Comparison of ENCODE assay signal across 15 mouse cellular contexts in genomic region chr6:134558546-134559129, GRCm38 (mm10). TPM values are rescaled to one million over a fixed set of nuclear protein-coding genes. Genes with fewer than 3 reads are reported as not detected.
DNase-seq lines count a peak whose midpoint lies in the region; ATAC-seq and TF ChIP-seq lines count a peak whose summit lies in the region.
"Had no signal": no experiment of that assay in that cellular context is flagged by ENCODE, and none has a peak within 500 bp of the region (broad histone marks: within the 10 kb centered on the region; RNA-seq: fewer than 3 reads in every experiment).

No protein-coding gene starts in this region.

- peak; percentile 68 for DNase-seq in kidney, postnatal 0 days (ENCODE audit: low spot score)
- DNase-seq in CD4-positive, CD25-positive, alpha-beta regulatory T cell, adult 2 months (ENCODE audit: low read depth, low spot score) = peak; percentile 42
- no peak for DNase-seq in MEL (ENCODE audit: low read depth, low spot score)
- no peak for DNase-seq in urinary bladder, adult 18-20 months (ENCODE audit: low spot score in 2 of 2)
- DNase-seq in layer of hippocampus, adult 11-12 months (ENCODE audit: low spot score) = no peak
- DNase-seq: cerebellum, adult 8-10 months; heart, adult 2 months; kidney, postnatal 14 days; liver had no signal

- no peak overlapping the region for H3K9ac ChIP-seq in kidney, postnatal 0 days (ENCODE audit: low read depth, low read length)
- H3K9ac ChIP-seq in kidney, embryonic 14.5 days (ENCODE audit: low read depth, low read length) = no peak overlapping the region
- no peak overlapping the region for H3K9ac ChIP-seq in MEL (ENCODE audit: control insufficient read depth, low read depth, low read length, poor library complexity, severe bottlenecking)
- H3K9ac ChIP-seq: embryonic facial prominence, embryonic 12.5 days; forebrain, embryonic 13.5 days; hindbrain, embryonic 12.5 days; stomach, embryonic 15.5 days had no signal

- TF ChIP-seq EP300 in MEL (IDR thresholded peaks at IDR 0.05; ENCODE audit: low read depth in 1 of 2, low read length in 2 of 2) = no peak

- no peaks in the 10 kb centered on the region for H3K9me3 ChIP-seq in kidney, postnatal 0 days (replicated peaks; ENCODE audit: low read length)
- no peaks in the 10 kb centered on the region for H3K9me3 ChIP-seq in kidney, embryonic 14.5 days (ENCODE audit: control insufficient read depth, low read length)
- H3K9me3 ChIP-seq in MEL (replicated peaks; ENCODE audit: insufficient read depth, low read length) = no peaks in the 10 kb centered on the region
- H3K9me3 ChIP-seq: embryonic facial prominence, embryonic 12.5 days; forebrain, embryonic 13.5 days; hindbrain, embryonic 12.5 days; stomach, embryonic 15.5 days had no signal

- no peak overlapping the region for H3K27ac ChIP-seq in kidney, postnatal 0 days
- no peak overlapping the region for H3K27ac ChIP-seq in kidney, embryonic 14.5 days (ENCODE audit: low read depth, low read length)
- H3K27ac ChIP-seq in MEL (ENCODE audit: control insufficient read depth, low read depth, low read length) = no peak overlapping the region
- H3K27ac ChIP-seq: embryonic facial prominence, embryonic 12.5 days; forebrain, embryonic 13.5 days; heart, adult 2 months; hindbrain, embryonic 12.5 days; stomach, embryonic 15.5 days had no signal

- H3K27me3 ChIP-seq in kidney, postnatal 0 days (ENCODE audit: insufficient read depth, low read length) = no peaks in the 10 kb centered on the region
- H3K27me3 ChIP-seq in kidney, embryonic 14.5 days (ENCODE audit: control insufficient read depth, insufficient read depth, low read length) = no peaks in the 10 kb centered on the region
- no peaks in the 10 kb centered on the region for H3K27me3 ChIP-seq in MEL (ENCODE audit: control insufficient read depth in 1 of 2, insufficient read depth in 2 of 2, low read length in 2 of 2)
- H3K27me3 ChIP-seq: embryonic facial prominence, embryonic 12.5 days; forebrain, embryonic 13.5 days; hindbrain, embryonic 12.5 days; stomach, embryonic 15.5 days had no signal

- no peak overlapping the region for H3K4me2 ChIP-seq in kidney, postnatal 0 days (ENCODE audit: low read length)
- H3K4me2 ChIP-seq in kidney, embryonic 14.5 days (replicated peaks; ENCODE audit: low read depth, low read length) = no peak overlapping the region
- H3K4me2 ChIP-seq: embryonic facial prominence, embryonic 12.5 days; forebrain, embryonic 13.5 days; hindbrain, embryonic 12.5 days; stomach, embryonic 15.5 days had no signal

- peaks cover 57% of the 10 kb centered on the region for H3K79me2 ChIP-seq in MEL (ENCODE audit: control insufficient read depth, insufficient read depth, low read length, poor library complexity)

- no peak overlapping the region for H3K4me3 ChIP-seq in kidney, postnatal 0 days (replicated peaks; ENCODE audit: low read depth, low read length)
- H3K4me3 ChIP-seq in kidney, embryonic 14.5 days (ENCODE audit: low read length) = no peak overlapping the region
- H3K4me3 ChIP-seq in MEL (ENCODE audit: control insufficient read depth in 1 of 2, insufficient read depth in 1 of 2, low read depth in 2 of 2, low read length in 2 of 2) = no peak overlapping the region
- H3K4me3 ChIP-seq: embryonic facial prominence, embryonic 12.5 days; forebrain, embryonic 13.5 days; heart, adult 2 months; hindbrain, embryonic 12.5 days; stomach, embryonic 15.5 days had no signal

- peaks cover 8% of the 10 kb centered on the region for H3K4me1 ChIP-seq in kidney, postnatal 0 days (replicated peaks; ENCODE audit: insufficient read depth, low read length)
- H3K4me1 ChIP-seq in kidney, embryonic 14.5 days (ENCODE audit: control insufficient read depth, insufficient read depth, low read length) = peaks cover 28% of the 10 kb centered on the region
- H3K4me1 ChIP-seq in MEL (ENCODE audit: control insufficient read depth in 1 of 2, insufficient read depth in 2 of 2, low read length in 2 of 2) = peaks cover 8 to 10% of the 10 kb centered on the region in 2 experiments; a peak in 3 of 4 replicates

- TF ChIP-seq RAD21 in MEL (IDR thresholded peaks at IDR 0.05; ENCODE audit: low read depth, low read length) = no peak

- ATAC-seq in kidney, postnatal 0 days (replicated peaks; ENCODE audit: low FRiP score, low read depth) = 0 out of 2 replicates have a peak, but pooled peaks have one; percentile 43
- no peak for ATAC-seq in kidney, embryonic 14.5 days (ENCODE audit: low FRiP score, low TSS enrichment)
- ATAC-seq in megakaryocyte progenitor cell, adult 5-6 weeks (replicated peaks; ENCODE audit: poor library complexity) = peak; percentile 57
- ATAC-seq: forebrain, embryonic 13.5 days had no signal

- WGBS in kidney, postnatal 0 days = 17% methylated on average over 8 of the region's 8 CpGs
- 37% methylated on average over 8 of the region's 8 CpGs for WGBS in kidney, embryonic 14.5 days

- H3K36me3 ChIP-seq in kidney, postnatal 0 days (ENCODE audit: insufficient read depth, low read length) = no peaks in the 10 kb centered on the region
- no peaks in the 10 kb centered on the region for H3K36me3 ChIP-seq in kidney, embryonic 14.5 days (ENCODE audit: control insufficient read depth, insufficient read depth, low read length)
- peaks cover 0 to 12% of the 10 kb centered on the region in 2 experiments; a peak in 2 of 4 replicates for H3K36me3 ChIP-seq in MEL (ENCODE audit: control insufficient read depth in 1 of 2, insufficient read depth in 2 of 2, low read length in 2 of 2)
- H3K36me3 ChIP-seq: embryonic facial prominence, embryonic 12.5 days; hindbrain, embryonic 12.5 days; stomach, embryonic 15.5 days had no signal

- TF ChIP-seq POLR2A in MEL (IDR thresholded peaks at IDR 0.05; ENCODE audit: control insufficient read depth in 1 of 2, insufficient read depth in 1 of 2, low read depth in 1 of 2, low read length in 2 of 2, poor library complexity in 1 of 2) = no peak

- no peak for TF ChIP-seq CTCF in kidney, postnatal 0 days (IDR thresholded peaks at IDR 0.05; ENCODE audit: low read depth)
- TF ChIP-seq CTCF in MEL (IDR thresholded peaks at IDR 0.05 in 2 of 3, conservative IDR thresholded peaks at IDR 0.05 in 1 of 3; ENCODE audit: control insufficient read depth in 1 of 3, insufficient read depth in 1 of 3, low read depth in 2 of 3, low read length in 3 of 3, poor library complexity in 1 of 3, severe bottlenecking in 1 of 3) = no peak

TF ChIP-seq in MEL, 35 proteins besides CTCF, POLR2A, EP300 and RAD21:
- TF ChIP-seq NELFE (IDR thresholded peaks at IDR 0.05; ENCODE audit: low read depth, low read length) = no peak
- peak; percentile 60 for TF ChIP-seq ZNF384 (IDR thresholded peaks at IDR 0.05; ENCODE audit: low read depth, low read length)
TF ChIP-seq in MEL: peak in this region for 1.

RNA-seq across cellular contexts. Expression of gene Lrp6, which starts 8.1 kb away (rescaled TPM):
- polyA plus RNA-seq in kidney, postnatal 0 days (2015; fragmentation: Nextera tagmentation; extraction: Ambion mirVana) = 32.4 and 35.3 TPM in 2 replicates
- 32.6 and 49.7 TPM in 2 replicates for polyA plus RNA-seq in kidney, embryonic 14.5 days (2014; fragmentation: Nextera tagmentation; extraction: Ambion mirVana)
- total RNA-seq in MEL (2012; rRNA removed) = 13.1 and 13.4 TPM in 2 replicates
- polyA plus RNA-seq in MEL (2012; ENCODE audit: insufficient read depth in 1 of 2, insufficient read length in 2 of 2, low read depth in 1 of 2, low replicate concordance in 2 of 2, missing spikeins in 1 of 2) = 10 to 100 TPM; 17.2 to 25.7 TPM
- total RNA-seq in megakaryocyte progenitor cell, adult 5-6 weeks (2015) = 24.4 and 33.8 TPM in 2 replicates
- 32.4 and 33.2 TPM in 2 replicates for total RNA-seq in megakaryocyte progenitor cell, adult 5-6 weeks (2017)

Comparison
In these comparisons a context has a peak if more than half of its experiments do, and no peak if none do; other contexts are left out.
1. DNase-seq: peak in kidney, postnatal 0 days (single experiment) and CD4-positive, CD25-positive, alpha-beta regulatory T cell, adult 2 months (single experiment); none in MEL (single experiment), urinary bladder, adult 18-20 months (0 of 2) and layer of hippocampus, adult 11-12 months (single experiment).